Mouse (Mus musculus) hematopoietic stem cell, adult 5-6 weeks (primary cell): ENCODE measurements around the gene Atp1a1. TPM values are rescaled to one million over a fixed set of nuclear protein-coding genes. Genes with fewer than 3 reads are reported as not detected.

Source experiments
- ATAC-seq, 2 experiments: fragments of 125-278 bp in 1 of 2; replicated peaks in 1 of 2; 2 replicates each; pipeline ENCODE4 v1.8.0; 2016 to 2017; ENCODE audit warnings: inconsistent platforms in 2 of 2, mild to moderate bottlenecking in 2 of 2, moderate number of reproducible peaks in 2 of 2, low read depth in 1 of 2, moderate TSS enrichment in 1 of 2; ENCODE audit not compliant: low FRiP score in 2 of 2, poor library complexity in 2 of 2, severe bottlenecking in 2 of 2, insufficient read depth in 1 of 2, low TSS enrichment in 1 of 2
- total RNA-seq: library from RNA; stranded (forward); fragments of 172-1452, 232-1000 nt; gene quantifications from 2 replicates; pipeline ENCODE4 v1.2.3, GENCODE M21; 2017

Gene Atp1a1
- total RNA-seq, 1 experiment from 2014 or later: 168 TPM

GRCm38 (mm10) chr3:101572174-101572626, 32.3 kb downstream of the Atp1a1 start:
- ATAC-seq: no peak

- no peak for ATAC-seq
These were observed 32.9 kb downstream of the Atp1a1 start for GRCm38 (mm10) chr3:101571515-101572130.

GRCm38 (mm10) chr3:101570747-101571514, 33.6 kb downstream of the Atp1a1 start:
- no peak for ATAC-seq

- ATAC-seq: no peak
These were observed 34.2 kb downstream of the Atp1a1 start for GRCm38 (mm10) chr3:101570246-101570645.

GRCm38 (mm10) chr3:101568627-101569026, 35.9 kb downstream of the Atp1a1 start:
- no peak for ATAC-seq

GRCm38 (mm10) chr3:101564011-101564410, 40.5 kb downstream of the Atp1a1 start:
- ATAC-seq: no peak

- ATAC-seq: peak; percentile 62 to 76; a peak in 3 of 4 replicates
These were observed 41.8 kb downstream of the Atp1a1 start for GRCm38 (mm10) chr3:101562510-101563209.

GRCm38 (mm10) chr3:101561948-101562347, 42.5 kb downstream of the Atp1a1 start:
- no peak for ATAC-seq

GRCm38 (mm10) chr3:101560841-101561522, 43.5 kb downstream of the Atp1a1 start:
- ATAC-seq: no peak

GRCm38 (mm10) chr3:101556712-101557111, 47.8 kb downstream of the Atp1a1 start:
- no peak for ATAC-seq

- peak; percentile 56 to 65; a peak in 2 of 4 replicates for ATAC-seq
These were observed 51.6 kb downstream of the Atp1a1 start for GRCm38 (mm10) chr3:101552621-101553620.

- peak; percentile 13 to 60; a peak in 1 of 4 replicates for ATAC-seq
These were observed 52.8 kb downstream of the Atp1a1 start for GRCm38 (mm10) chr3:101551457-101552230.

GRCm38 (mm10) chr3:101549749-101550148, 54.7 kb downstream of the Atp1a1 start:
- no peak for ATAC-seq

- ATAC-seq: no peak
These were observed 60.4 kb downstream of the Atp1a1 start for GRCm38 (mm10) chr3:101544116-101544515.

- ATAC-seq: no peak
These were observed 62.9 kb downstream of the Atp1a1 start for GRCm38 (mm10) chr3:101541571-101541970.

GRCm38 (mm10) chr3:101540568-101540967, 63.9 kb downstream of the Atp1a1 start:
- no peak for ATAC-seq
